Mouse (Mus musculus): Measurements from ENCODE around the gene Trmt61a. TPM values are rescaled to one million over a fixed set of nuclear protein-coding genes. Genes with fewer than 3 reads are reported as not detected.

The Trmt61a gene
- polyA plus RNA-seq, 1 experiment from 2014 or later: 12.7 TPM

- Histone ChIP-seq H3K27me3 (replicated peaks; ENCODE audit: control insufficient read depth, insufficient read depth, low read length) (no peaks in the 10 kb centered on the region), H3K27ac (ENCODE audit: low read length) (no peak overlapping the region), H3K4me3 (ENCODE audit: low read length) (no peak overlapping the region), H3K4me2 (ENCODE audit: low read depth, low read length) (peak overlapping the region; percentile 22; the same call in 1 of the 2 replicates), H3K9ac (ENCODE audit: low read depth, low read length) (peak overlapping the region; percentile 43), H3K36me3 (ENCODE audit: control insufficient read depth, insufficient read depth, low read length) (0 out of 2 replicates have a peak, but pooled peaks cover 6% of the 10 kb centered on the region), H3K4me1 (ENCODE audit: control insufficient read depth, insufficient read depth, low read length) (peaks cover 10% of the 10 kb centered on the region), H3K9me3 (ENCODE audit: control insufficient read depth, low read length) (no peaks in the 10 kb centered on the region)
- 32% methylated on average over 30 of the region's 30 CpGs for WGBS
- ATAC-seq: peak; percentile 95
These were observed 54.2 kb downstream of the Trmt61a start for GRCm38 (mm10) chr12:111731822-111732807.

DNA sequence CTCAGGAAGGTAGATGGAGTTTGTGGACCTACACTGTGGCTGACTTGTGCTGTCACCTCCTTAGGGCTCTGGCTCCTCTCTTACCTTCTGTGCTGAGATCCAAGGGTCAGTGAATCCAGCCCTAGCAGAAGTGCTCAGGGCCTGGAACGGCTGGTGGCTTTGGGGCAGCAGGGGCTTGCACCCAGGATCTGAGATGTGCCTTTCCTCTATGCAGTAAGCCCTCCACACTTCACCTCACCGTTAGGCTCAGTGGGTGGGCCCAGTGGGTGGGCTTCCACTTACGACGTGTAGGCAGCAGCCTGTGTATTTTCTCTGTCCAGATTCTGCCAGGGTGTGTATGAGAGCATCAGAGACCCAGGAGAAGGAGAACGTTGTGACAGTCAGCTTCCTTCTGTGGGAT is 55.0 kb downstream of the Trmt61a start:
- Histone ChIP-seq H3K9ac (ENCODE audit: low read depth, low read length) (peak overlapping the region; percentile 43; the same call in 1 of the 2 replicates), H3K4me3 (ENCODE audit: low read length) (no peak overlapping the region), H3K4me2 (ENCODE audit: low read depth, low read length) (no peak overlapping the region), H3K27me3 (replicated peaks; ENCODE audit: control insufficient read depth, insufficient read depth, low read length) (no peaks in the 10 kb centered on the region), H3K9me3 (ENCODE audit: control insufficient read depth, low read length) (no peaks in the 10 kb centered on the region), H3K36me3 (ENCODE audit: control insufficient read depth, insufficient read depth, low read length) (no peaks in the 10 kb centered on the region), H3K4me1 (ENCODE audit: control insufficient read depth, insufficient read depth, low read length) (peaks cover 10% of the 10 kb centered on the region), H3K27ac (ENCODE audit: low read length) (no peak overlapping the region)
- WGBS: 62% methylated on average over 5 of the region's 5 CpGs
- ATAC-seq: peak; percentile 47; the same call in 1 of the 2 replicates

Other genes starting within 250 kb of the Trmt61a start
- gene Tnfaip2, start 235.6 kb upstream of the Trmt61a start, polyA plus RNA-seq (2015; fragmentation: Nextera tagmentation; extraction: Ambion mirVana): 2.7 and 3.5 TPM in 2 replicates
- 11.7 and 12.2 TPM in 2 replicates for gene Gm266, start 192.3 kb upstream of the Trmt61a start, polyA plus RNA-seq (2015; fragmentation: Nextera tagmentation; extraction: Ambion mirVana)
- 523 and 531 TPM in 2 replicates for gene Eif5, start 140.1 kb upstream of the Trmt61a start, polyA plus RNA-seq (2015; fragmentation: Nextera tagmentation; extraction: Ambion mirVana)
- gene Mark3, start 103.6 kb upstream of the Trmt61a start, polyA plus RNA-seq (2015; fragmentation: Nextera tagmentation; extraction: Ambion mirVana): 13.4 and 14.2 TPM in 2 replicates
- 927 and 953 TPM in 2 replicates for gene Ckb, start 5.8 kb upstream of the Trmt61a start, polyA plus RNA-seq (2015; fragmentation: Nextera tagmentation; extraction: Ambion mirVana)
- gene Bag5, start 35.2 kb downstream of the Trmt61a start, polyA plus RNA-seq (2015; fragmentation: Nextera tagmentation; extraction: Ambion mirVana): 43.0 and 46.2 TPM in 2 replicates
- 56.2 and 58.2 TPM in 2 replicates for gene Apopt1, start 35.2 kb downstream of the Trmt61a start, polyA plus RNA-seq (2015; fragmentation: Nextera tagmentation; extraction: Ambion mirVana)
- gene Klc1, start 80.7 kb downstream of the Trmt61a start, polyA plus RNA-seq (2015; fragmentation: Nextera tagmentation; extraction: Ambion mirVana): 75.7 and 83.4 TPM in 2 replicates
- gene Xrcc3, start 135.8 kb downstream of the Trmt61a start, polyA plus RNA-seq (2015; fragmentation: Nextera tagmentation; extraction: Ambion mirVana): 10.6 and 11.0 TPM in 2 replicates
- 232 and 245 TPM in 2 replicates for gene Zfyve21, start 136.1 kb downstream of the Trmt61a start, polyA plus RNA-seq (2015; fragmentation: Nextera tagmentation; extraction: Ambion mirVana)
- 5.6 and 7.9 TPM in 2 replicates for gene Ppp1r13b, start 230.0 kb downstream of the Trmt61a start, polyA plus RNA-seq (2015; fragmentation: Nextera tagmentation; extraction: Ambion mirVana)

All from intestine, embryonic 16.5 days (tissue).